Mouse (Mus musculus) MEL (cell line): Measurements from ENCODE around the gene Slc1a5. TPM values are rescaled to one million over a fixed set of nuclear protein-coding genes. Genes with fewer than 3 reads are reported as not detected.

Experiments used
- DNase-seq: peaks from one replicate; pipeline ENCODE4 v3.0.0; 2011; ENCODE audit warnings: low read depth, low spot score
- H3K27ac ChIP-seq: 2 replicates; pipeline ENCODE4 v1.5.1; 2012; ENCODE audit warnings: low read depth, mild to moderate bottlenecking, control low read depth, low read length, moderate library complexity; ENCODE audit not compliant: control insufficient read depth
- H3K27me3 ChIP-seq, 2 experiments: fragments of 150-350 bp in 1 of 2; sonication (generic) in 1 of 2; 2 replicates each; pipeline ENCODE4 v1.6.1; 2012; ENCODE audit warnings: low read length in 2 of 2, mild to moderate bottlenecking in 2 of 2, improper control_type of control experiment in 1 of 2, moderate library complexity in 1 of 2; ENCODE audit not compliant: insufficient read depth in 2 of 2, control insufficient read depth in 1 of 2
- H3K36me3 ChIP-seq, 2 experiments: 2 replicates each; pipeline ENCODE4 v1.6.1; 2012 to 2014; ENCODE audit warnings: low read length in 2 of 2, improper control_type of control experiment in 1 of 2, inconsistent platforms in 1 of 2, mild to moderate bottlenecking in 1 of 2; ENCODE audit not compliant: insufficient read depth in 2 of 2, control insufficient read depth in 1 of 2
- H3K4me1 ChIP-seq, 2 experiments: fragments of 150-350 bp in 1 of 2; sonication (generic) in 1 of 2; 2 replicates each; pipeline ENCODE4 v1.6.1; 2012; ENCODE audit warnings: low read length in 2 of 2, improper control_type of control experiment in 1 of 2, mild to moderate bottlenecking in 1 of 2; ENCODE audit not compliant: insufficient read depth in 2 of 2, control insufficient read depth in 1 of 2
- H3K4me3 ChIP-seq, 2 experiments: fragments of 150-350 bp in 1 of 2; sonication (generic) in 1 of 2; 2 replicates each; pipeline ENCODE4 v1.5.1; 2012; ENCODE audit warnings: low read depth in 2 of 2, low read length in 2 of 2, mild to moderate bottlenecking in 2 of 2, moderate library complexity in 2 of 2, control low read depth in 1 of 2, improper control_type of control experiment in 1 of 2; ENCODE audit not compliant: control insufficient read depth in 1 of 2, insufficient read depth in 1 of 2
- H3K79me2 ChIP-seq: 2 replicates; pipeline ENCODE4 v1.6.1; 2012; ENCODE audit warnings: mild to moderate bottlenecking, low read length, moderate library complexity; ENCODE audit not compliant: control insufficient read depth, poor library complexity, insufficient read depth
- H3K9ac ChIP-seq: 2 replicates; pipeline ENCODE4 v1.6.1; 2012; ENCODE audit warnings: low read depth, mild to moderate bottlenecking, control low read depth, low read length, moderate library complexity; ENCODE audit not compliant: control insufficient read depth, poor library complexity, severe bottlenecking
- H3K9me3 ChIP-seq: fragments of 150-350 bp; sonication (generic); replicated peaks from 2 replicates; pipeline ENCODE4 v1.6.1; 2012; ENCODE audit warnings: mild to moderate bottlenecking, low read length, improper control_type of control experiment, moderate library complexity; ENCODE audit not compliant: insufficient read depth
- BHLHE40 ChIP-seq: IDR thresholded peaks from 2 replicates; pipeline ENCODE4 v1.6.1; 2012; ENCODE audit warnings: low read depth, mild to moderate bottlenecking, inconsistent platforms, low read length, improper control_type of control experiment, borderline replicate concordance
- CHD1 ChIP-seq: IDR thresholded peaks from 2 replicates; pipeline ENCODE4 v1.6.1; 2012; ENCODE audit warnings: low read depth, mild to moderate bottlenecking, inconsistent platforms, low read length, improper control_type of control experiment
- CTCF ChIP-seq, 3 experiments: IDR thresholded peaks in 2 of 3; conservative IDR thresholded peaks in 1 of 3; 2 replicates each; pipeline ENCODE4 v1.5.1; 2011 to 2012; ENCODE audit warnings: low read length in 3 of 3, low read depth in 2 of 3, mild to moderate bottlenecking in 2 of 3, improper control_type of control experiment in 1 of 3, inconsistent platforms in 1 of 3, mixed read lengths in 1 of 3, moderate library complexity in 1 of 3; ENCODE audit not compliant: control insufficient read depth in 1 of 3, insufficient read depth in 1 of 3, poor library complexity in 1 of 3, severe bottlenecking in 1 of 3
- E2F4 ChIP-seq: IDR thresholded peaks from 2 replicates; pipeline ENCODE4 v1.6.1; 2011; ENCODE audit warnings: low read depth, low read length, improper control_type of control experiment, borderline replicate concordance
- ELF1 ChIP-seq: IDR thresholded peaks from 2 replicates; pipeline ENCODE4 v1.6.1; 2014; ENCODE audit warnings: low read depth, mild to moderate bottlenecking, inconsistent platforms, low read length, improper control_type of control experiment, moderate library complexity
- EP300 ChIP-seq, 2 experiments: IDR thresholded peaks; 2 replicates each; pipeline ENCODE4 v1.6.1; 2011; ENCODE audit warnings: improper control_type of control experiment in 2 of 2, low read length in 2 of 2, low read depth in 1 of 2, mild to moderate bottlenecking in 1 of 2
- GABPA ChIP-seq: IDR thresholded peaks from 2 replicates; pipeline ENCODE4 v1.6.1; 2012; ENCODE audit warnings: low read depth, mild to moderate bottlenecking, inconsistent platforms, low read length, improper control_type of control experiment, moderate library complexity
- JUND ChIP-seq: IDR thresholded peaks from 2 replicates; pipeline ENCODE4 v1.6.1; 2011; ENCODE audit warnings: low read depth, mild to moderate bottlenecking, improper control_type of control experiment, low read length
- KAT2A ChIP-seq: conservative IDR thresholded peaks from 2 replicates; pipeline ENCODE4 v1.6.1; 2012; ENCODE audit warnings: low read depth, low read length, improper control_type of control experiment, inconsistent platforms
- MAFK ChIP-seq: IDR thresholded peaks from 2 replicates; pipeline ENCODE4 v1.6.1; 2011; ENCODE audit warnings: low read depth, mild to moderate bottlenecking, low read length, improper control_type of control experiment, borderline replicate concordance
- NRF1 ChIP-seq: IDR thresholded peaks from 2 replicates; pipeline ENCODE4 v1.6.1; 2014; ENCODE audit warnings: low read depth, mild to moderate bottlenecking, inconsistent platforms, low read length, improper control_type of control experiment, moderate library complexity; ENCODE audit not compliant: poor library complexity, insufficient read depth, severe bottlenecking
- RAD21 ChIP-seq: IDR thresholded peaks from 2 replicates; pipeline ENCODE4 v1.6.1; 2011; ENCODE audit warnings: mild to moderate bottlenecking, low read depth, low read length, improper control_type of control experiment
- SIN3A ChIP-seq: IDR thresholded peaks from 2 replicates; pipeline ENCODE4 v1.6.1; 2012; ENCODE audit warnings: low read length, improper control_type of control experiment, inconsistent platforms
- SMC3 ChIP-seq: IDR thresholded peaks from 2 replicates; pipeline ENCODE4 v1.6.1; 2011; ENCODE audit warnings: low read depth, low read length, improper control_type of control experiment
- TCF12 ChIP-seq: IDR thresholded peaks from 2 replicates; pipeline ENCODE4 v1.6.1; 2014; ENCODE audit warnings: low read depth, mild to moderate bottlenecking, inconsistent platforms, low read length, improper control_type of control experiment, moderate library complexity
- ZC3H11A ChIP-seq: IDR thresholded peaks from 2 replicates; pipeline ENCODE4 v1.6.1; 2012; ENCODE audit warnings: low read depth, mild to moderate bottlenecking, inconsistent platforms, low read length, improper control_type of control experiment
- ZNF384 ChIP-seq: IDR thresholded peaks from 2 replicates; pipeline ENCODE4 v1.6.1; 2012; ENCODE audit warnings: low read depth, mild to moderate bottlenecking, inconsistent platforms, low read length, improper control_type of control experiment
- polyA plus RNA-seq, 2 experiments: library from polyadenylated mRNA; stranded (reverse) in 1 of 2; unstranded in 1 of 2; fragments of >175 nt in 1 of 2; fragments of >200 nt in 1 of 2; gene quantifications; 2 replicates each; pipeline versions ENCODE4 v1.2.1 to v1.2.4; 2012; ENCODE audit warnings: low replicate concordance in 2 of 2, low read depth in 1 of 2; ENCODE audit not compliant: insufficient read length in 2 of 2, insufficient read depth in 1 of 2, missing spikeins in 1 of 2
- total RNA-seq: library from RNA; depleted of rRNA; stranded (reverse); fragments of 300-350 nt; gene quantifications from 2 replicates; pipeline ENCODE4 v1.2.3, GENCODE M21; 2012

The Slc1a5 gene
- total and polyA plus RNA-seq, 3 experiments, result 72.0 to 180 TPM; not detected in 1

DNA sequence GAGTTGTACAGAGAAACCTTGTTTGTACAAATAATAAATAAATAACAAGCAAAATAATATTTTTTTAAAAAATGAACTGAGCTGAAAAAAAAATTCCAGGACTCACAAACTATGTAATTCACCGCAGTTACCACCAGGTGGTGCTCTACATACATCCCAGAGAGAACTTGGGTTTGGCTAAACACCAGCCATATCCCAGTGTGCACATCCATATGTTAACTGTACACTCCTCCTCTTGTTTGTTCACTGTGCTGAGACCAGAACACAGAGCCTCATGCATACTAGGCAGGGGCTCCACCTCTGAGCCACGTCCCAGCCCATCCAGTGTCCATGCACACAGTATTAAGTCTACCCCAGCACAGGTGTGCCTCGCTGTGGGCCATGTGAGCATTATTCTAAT is 35.0 kb upstream of the Slc1a5 start:
- Histone ChIP-seq H3K36me3 (no peaks in the 10 kb centered on the region; a peak in 1 of 4 replicates), H3K9ac (no peak overlapping the region), H3K9me3 (no peaks in the 10 kb centered on the region), H3K27ac (no peak overlapping the region), H3K4me3 (no peak overlapping the region), H3K27me3 (no peaks in the 10 kb centered on the region)
- DNase-seq, result peak; percentile 78
- TF ChIP-seq ZC3H11A, result peak; percentile 69
- TF ChIP-seq KAT2A, result no peak
- 0 out of 2 replicates have a peak, but pooled peaks have one; percentile 13 for TF ChIP-seq BHLHE40
- TF ChIP-seq RAD21, result peak; percentile 81
- peak; percentile 73 for TF ChIP-seq SMC3
- TF ChIP-seq ZNF384, result peak; percentile 90
- peak; percentile 48 to 86 (median 86) for TF ChIP-seq CTCF (IDR thresholded peaks at IDR 0.05 in 2 of 3, conservative IDR thresholded peaks at IDR 0.05 in 1 of 3; ENCODE audit: control insufficient read depth in 1 of 3, insufficient read depth in 1 of 3, low read depth in 2 of 3, low read length in 3 of 3, poor library complexity in 1 of 3, severe bottlenecking in 1 of 3)
- TF ChIP-seq JUND, result no peak
- TF ChIP-seq, all 39 proteins: peak for 6
- no peaks in the 10 kb centered on the region for H3K4me1 ChIP-seq
- peaks cover 2% of the 10 kb centered on the region; the same call in 1 of the 2 replicates for H3K79me2 ChIP-seq

- H3K4me3 ChIP-seq, result no peak overlapping the region
- H3K4me1 ChIP-seq, result no peaks in the 10 kb centered on the region
- no peaks in the 10 kb centered on the region for H3K27me3 ChIP-seq
- H3K27ac ChIP-seq, result no peak overlapping the region
- no peaks in the 10 kb centered on the region for H3K79me2 ChIP-seq
- TF ChIP-seq SIN3A (no peak), BHLHE40 (no peak), TCF12 (no peak), ZNF384 (no peak), GABPA (no peak), CHD1 (no peak), EP300 (IDR thresholded peaks at IDR 0.05; ENCODE audit: low read depth in 1 of 2, low read length in 2 of 2) (no peak), MAFK (no peak), ELF1 (no peak), E2F4 (no peak), NRF1 (no peak), RAD21 (no peak)
- DNase-seq, result no peak
- H3K9ac ChIP-seq, result no peak overlapping the region
- H3K9me3 ChIP-seq, result no peaks in the 10 kb centered on the region
- H3K36me3 ChIP-seq, result no peaks in the 10 kb centered on the region; a peak in 1 of 4 replicates
These were observed 33.5 kb upstream of the Slc1a5 start for GRCm38 (mm10) chr7:16747656-16748055.
